Mouse (Mus musculus) neural tube, embryonic 10.5 days (tissue): ENCODE data around the gene Neil1.

Source experiments
- DNase-seq: peaks from one replicate; pipeline ENCODE4 v3.0.0-alpha.2; 2017; ENCODE audit warnings: low spot score; ENCODE audit errors: extremely low spot score

Neil1 gene

GRCm38 (mm10) chr9:57148144-57148878 lies at the start of gene Neil1:
TSS of gene Neil1 (minus strand) at chr9:57148305.
- DNase-seq: peak; percentile 82

GRCm38 (mm10) chr9:57197414-57197813 lies 49.3 kb upstream of the Neil1 start:
- DNase-seq: no peak

GRCm38 (mm10) chr9:57196708-57197107 lies 48.6 kb upstream of the Neil1 start:
- DNase-seq: no peak

- DNase-seq: no peak
These were observed 20.3 kb upstream of the Neil1 start for GRCm38 (mm10) chr9:57168411-57168810.

- DNase-seq: no peak
These were observed 18.1 kb upstream of the Neil1 start for GRCm38 (mm10) chr9:57166173-57166572.

GRCm38 (mm10) chr9:57163137-57163536 lies 15.0 kb upstream of the Neil1 start:
- no peak for DNase-seq

GRCm38 (mm10) chr9:57162496-57162895 lies 14.4 kb upstream of the Neil1 start:
- no peak for DNase-seq

GRCm38 (mm10) chr9:57158506-57158905 lies 10.4 kb upstream of the Neil1 start:
- no peak for DNase-seq

GRCm38 (mm10) chr9:57158013-57158470 lies 9.9 kb upstream of the Neil1 start, which contains the start of gene Commd4:
TSS of gene Commd4 (minus strand) at chr9:57158331.
- DNase-seq: peak; percentile 95

GRCm38 (mm10) chr9:57157499-57157898 lies 9.4 kb upstream of the Neil1 start:
- DNase-seq: no peak

GRCm38 (mm10) chr9:57156823-57157222 lies 8.7 kb upstream of the Neil1 start:
- DNase-seq: no peak

GRCm38 (mm10) chr9:57156383-57156782 lies 8.3 kb upstream of the Neil1 start:
- DNase-seq: no peak

GRCm38 (mm10) chr9:57152331-57152730 lies 4.2 kb upstream of the Neil1 start:
- DNase-seq: no peak

- no peak for DNase-seq
These were observed 2.1 kb upstream of the Neil1 start for GRCm38 (mm10) chr9:57150192-57150591.

- no peak for DNase-seq
These were observed 916 bp upstream of the Neil1 start for GRCm38 (mm10) chr9:57149021-57149420.

GRCm38 (mm10) chr9:57147205-57148143 lies 631 bp downstream of the Neil1 start:
- peak; percentile 25 for DNase-seq

- no peak for DNase-seq
These were observed 1.5 kb downstream of the Neil1 start for GRCm38 (mm10) chr9:57146451-57147066.

GRCm38 (mm10) chr9:57144830-57145229 lies 3.3 kb downstream of the Neil1 start:
- DNase-seq: no peak

GRCm38 (mm10) chr9:57143212-57143611 lies 4.9 kb downstream of the Neil1 start:
- no peak for DNase-seq

GRCm38 (mm10) chr9:57141417-57142353 lies 6.4 kb downstream of the Neil1 start:
- no peak for DNase-seq

GRCm38 (mm10) chr9:57139571-57139970 lies 8.5 kb downstream of the Neil1 start:
- DNase-seq: no peak
